Mouse (Mus musculus): ENCODE measurements around the gene Zhx3. TPM values are rescaled to one million over a fixed set of nuclear protein-coding genes. Genes with fewer than 3 reads are reported as not detected.
A peak's percentile ranks its signal among the peaks of the same experiment; 100 is the strongest.

Zhx3 gene
- polyA plus RNA-seq, 1 experiment from 2014 or later: 15.5 TPM

GRCm38 (mm10) chr2:160744040-160744822 is 128.6 kb downstream of the Zhx3 start:
- Histone ChIP-seq H3K9ac (replicated peaks; ENCODE audit: low read depth, low read length) (no peak overlapping the region), H3K4me2 (ENCODE audit: low read depth, low read length) (no peak overlapping the region), H3K4me3 (ENCODE audit: low read depth, low read length) (no peak overlapping the region), H3K9me3 (ENCODE audit: control insufficient read depth, low read length) (no peaks in the 10 kb centered on the region), H3K27me3 (ENCODE audit: control insufficient read depth, insufficient read depth, low read length) (no peaks in the 10 kb centered on the region), H3K4me1 (ENCODE audit: control insufficient read depth, insufficient read depth, low read length) (peaks cover 24% of the 10 kb centered on the region), H3K36me3 (ENCODE audit: control insufficient read depth, insufficient read depth, low read length) (peaks cover 23% of the 10 kb centered on the region), H3K27ac (ENCODE audit: low read depth, low read length) (no peak overlapping the region)
- 74% methylated on average over 7 of the region's 7 CpGs for WGBS
- no peak for ATAC-seq (ENCODE audit: low read depth)

GRCm38 (mm10) chr2:160742161-160742609 is 130.6 kb downstream of the Zhx3 start:
- no peak overlapping the region for H3K4me3 ChIP-seq (ENCODE audit: low read depth, low read length)
- H3K27me3 ChIP-seq (ENCODE audit: control insufficient read depth, insufficient read depth, low read length): no peaks in the 10 kb centered on the region
- no peak overlapping the region for H3K4me2 ChIP-seq (ENCODE audit: low read depth, low read length)
- 83% methylated on average over 1 of the region's 1 CpGs for whole genome bisulfite sequencing
- no peaks in the 10 kb centered on the region for H3K9me3 ChIP-seq (ENCODE audit: control insufficient read depth, low read length)
- peaks cover 35% of the 10 kb centered on the region for H3K4me1 ChIP-seq (ENCODE audit: control insufficient read depth, insufficient read depth, low read length)
- H3K27ac ChIP-seq (ENCODE audit: low read depth, low read length): peak overlapping the region; percentile 55
- ATAC-seq (ENCODE audit: low read depth): no peak
- H3K36me3 ChIP-seq (ENCODE audit: control insufficient read depth, insufficient read depth, low read length): peaks cover 5% of the 10 kb centered on the region; the same call in 1 of the 2 replicates
- H3K9ac ChIP-seq (replicated peaks; ENCODE audit: low read depth, low read length): no peak overlapping the region

- H3K4me2 ChIP-seq (ENCODE audit: low read depth, low read length): no peak overlapping the region
- H3K36me3 ChIP-seq (ENCODE audit: control insufficient read depth, insufficient read depth, low read length): no peaks in the 10 kb centered on the region; the same call in 1 of the 2 replicates
- ATAC-seq (ENCODE audit: low read depth): no peak
- no peak overlapping the region for H3K4me3 ChIP-seq (ENCODE audit: low read depth, low read length)
- no peaks in the 10 kb centered on the region for H3K27me3 ChIP-seq (ENCODE audit: control insufficient read depth, insufficient read depth, low read length)
- 76% methylated on average over 3 of the region's 3 CpGs for WGBS
- no peaks in the 10 kb centered on the region for H3K9me3 ChIP-seq (ENCODE audit: control insufficient read depth, low read length)
- peaks cover 35% of the 10 kb centered on the region for H3K4me1 ChIP-seq (ENCODE audit: control insufficient read depth, insufficient read depth, low read length)
- H3K27ac ChIP-seq (ENCODE audit: low read depth, low read length): no peak overlapping the region
- H3K9ac ChIP-seq (replicated peaks; ENCODE audit: low read depth, low read length): no peak overlapping the region
Measured at GRCm38 (mm10) chr2:160741580-160741979, 131.2 kb downstream of the Zhx3 start.

GRCm38 (mm10) chr2:160740521-160741156 is 132.2 kb downstream of the Zhx3 start:
- Histone ChIP-seq H3K4me1 (ENCODE audit: control insufficient read depth, insufficient read depth, low read length) (peaks cover 35% of the 10 kb centered on the region), H3K36me3 (ENCODE audit: control insufficient read depth, insufficient read depth, low read length) (no peaks in the 10 kb centered on the region; the same call in 1 of the 2 replicates), H3K4me2 (ENCODE audit: low read depth, low read length) (no peak overlapping the region), H3K27me3 (ENCODE audit: control insufficient read depth, insufficient read depth, low read length) (no peaks in the 10 kb centered on the region), H3K9me3 (ENCODE audit: control insufficient read depth, low read length) (no peaks in the 10 kb centered on the region), H3K4me3 (ENCODE audit: low read depth, low read length) (no peak overlapping the region), H3K27ac (ENCODE audit: low read depth, low read length) (no peak overlapping the region; the same call in 1 of the 2 replicates), H3K9ac (replicated peaks; ENCODE audit: low read depth, low read length) (no peak overlapping the region)
- 60% methylated on average over 11 of the region's 11 CpGs for WGBS
- ATAC-seq (ENCODE audit: low read depth): no peak

- no peak overlapping the region for H3K4me2 ChIP-seq (ENCODE audit: low read depth, low read length)
- no peak overlapping the region for H3K4me3 ChIP-seq (ENCODE audit: low read depth, low read length)
- H3K9me3 ChIP-seq (ENCODE audit: control insufficient read depth, low read length): no peaks in the 10 kb centered on the region
- WGBS: 69% methylated on average over 2 of the region's 2 CpGs
- no peaks in the 10 kb centered on the region for H3K27me3 ChIP-seq (ENCODE audit: control insufficient read depth, insufficient read depth, low read length)
- H3K27ac ChIP-seq (ENCODE audit: low read depth, low read length): no peak overlapping the region
- no peak for ATAC-seq (ENCODE audit: low read depth)
- H3K36me3 ChIP-seq (ENCODE audit: control insufficient read depth, insufficient read depth, low read length): no peaks in the 10 kb centered on the region; the same call in 1 of the 2 replicates
- H3K9ac ChIP-seq (replicated peaks; ENCODE audit: low read depth, low read length): no peak overlapping the region
- peaks cover 34% of the 10 kb centered on the region for H3K4me1 ChIP-seq (ENCODE audit: control insufficient read depth, insufficient read depth, low read length)
Measured at GRCm38 (mm10) chr2:160739647-160740356, 133.0 kb downstream of the Zhx3 start.

- H3K9me3 ChIP-seq (ENCODE audit: control insufficient read depth, low read length): no peaks in the 10 kb centered on the region
- H3K4me3 ChIP-seq (ENCODE audit: low read depth, low read length): no peak overlapping the region
- WGBS: 44% methylated on average over 5 of the region's 5 CpGs
- ATAC-seq (ENCODE audit: low read depth): no peak
- H3K36me3 ChIP-seq (ENCODE audit: control insufficient read depth, insufficient read depth, low read length): no peaks in the 10 kb centered on the region; the same call in 1 of the 2 replicates
- H3K4me1 ChIP-seq (ENCODE audit: control insufficient read depth, insufficient read depth, low read length): peaks cover 41% of the 10 kb centered on the region
- no peak overlapping the region for H3K4me2 ChIP-seq (ENCODE audit: low read depth, low read length)
- no peaks in the 10 kb centered on the region for H3K27me3 ChIP-seq (ENCODE audit: control insufficient read depth, insufficient read depth, low read length)
- no peak overlapping the region for H3K27ac ChIP-seq (ENCODE audit: low read depth, low read length)
- H3K9ac ChIP-seq (replicated peaks; ENCODE audit: low read depth, low read length): no peak overlapping the region
Measured at GRCm38 (mm10) chr2:160738354-160738753, 134.4 kb downstream of the Zhx3 start.

- H3K4me3 ChIP-seq (ENCODE audit: low read depth, low read length): no peak overlapping the region
- WGBS: 93% methylated on average over 3 of the region's 3 CpGs
- H3K9me3 ChIP-seq (ENCODE audit: control insufficient read depth, low read length): no peaks in the 10 kb centered on the region
- H3K4me2 ChIP-seq (ENCODE audit: low read depth, low read length): no peak overlapping the region
- H3K27me3 ChIP-seq (ENCODE audit: control insufficient read depth, insufficient read depth, low read length): no peaks in the 10 kb centered on the region
- H3K9ac ChIP-seq (replicated peaks; ENCODE audit: low read depth, low read length): no peak overlapping the region
- H3K4me1 ChIP-seq (ENCODE audit: control insufficient read depth, insufficient read depth, low read length): peaks cover 45% of the 10 kb centered on the region
- no peak overlapping the region for H3K27ac ChIP-seq (ENCODE audit: low read depth, low read length)
- ATAC-seq (ENCODE audit: low read depth): no peak
- no peaks in the 10 kb centered on the region; the same call in 1 of the 2 replicates for H3K36me3 ChIP-seq (ENCODE audit: control insufficient read depth, insufficient read depth, low read length)
Measured at GRCm38 (mm10) chr2:160736466-160736865, 136.3 kb downstream of the Zhx3 start.

- Histone ChIP-seq H3K9ac (replicated peaks; ENCODE audit: low read depth, low read length) (no peak overlapping the region), H3K4me2 (ENCODE audit: low read depth, low read length) (no peak overlapping the region), H3K9me3 (ENCODE audit: control insufficient read depth, low read length) (no peaks in the 10 kb centered on the region), H3K4me3 (ENCODE audit: low read depth, low read length) (no peak overlapping the region), H3K4me1 (ENCODE audit: control insufficient read depth, insufficient read depth, low read length) (peaks cover 45% of the 10 kb centered on the region), H3K27me3 (ENCODE audit: control insufficient read depth, insufficient read depth, low read length) (no peaks in the 10 kb centered on the region), H3K27ac (ENCODE audit: low read depth, low read length) (no peak overlapping the region), H3K36me3 (ENCODE audit: control insufficient read depth, insufficient read depth, low read length) (no peaks in the 10 kb centered on the region; the same call in 1 of the 2 replicates)
- 89% methylated on average over 5 of the region's 5 CpGs for WGBS
- ATAC-seq (ENCODE audit: low read depth): no peak
Measured at GRCm38 (mm10) chr2:160735706-160736310, 137.0 kb downstream of the Zhx3 start.

Measured in neural tube, embryonic 14.5 days (tissue).